Mouse (Mus musculus): ENCODE results near the gene Rnf13.
A peak's percentile ranks its signal among the peaks of the same experiment; 100 is the strongest.

Gene Rnf13

DNA sequence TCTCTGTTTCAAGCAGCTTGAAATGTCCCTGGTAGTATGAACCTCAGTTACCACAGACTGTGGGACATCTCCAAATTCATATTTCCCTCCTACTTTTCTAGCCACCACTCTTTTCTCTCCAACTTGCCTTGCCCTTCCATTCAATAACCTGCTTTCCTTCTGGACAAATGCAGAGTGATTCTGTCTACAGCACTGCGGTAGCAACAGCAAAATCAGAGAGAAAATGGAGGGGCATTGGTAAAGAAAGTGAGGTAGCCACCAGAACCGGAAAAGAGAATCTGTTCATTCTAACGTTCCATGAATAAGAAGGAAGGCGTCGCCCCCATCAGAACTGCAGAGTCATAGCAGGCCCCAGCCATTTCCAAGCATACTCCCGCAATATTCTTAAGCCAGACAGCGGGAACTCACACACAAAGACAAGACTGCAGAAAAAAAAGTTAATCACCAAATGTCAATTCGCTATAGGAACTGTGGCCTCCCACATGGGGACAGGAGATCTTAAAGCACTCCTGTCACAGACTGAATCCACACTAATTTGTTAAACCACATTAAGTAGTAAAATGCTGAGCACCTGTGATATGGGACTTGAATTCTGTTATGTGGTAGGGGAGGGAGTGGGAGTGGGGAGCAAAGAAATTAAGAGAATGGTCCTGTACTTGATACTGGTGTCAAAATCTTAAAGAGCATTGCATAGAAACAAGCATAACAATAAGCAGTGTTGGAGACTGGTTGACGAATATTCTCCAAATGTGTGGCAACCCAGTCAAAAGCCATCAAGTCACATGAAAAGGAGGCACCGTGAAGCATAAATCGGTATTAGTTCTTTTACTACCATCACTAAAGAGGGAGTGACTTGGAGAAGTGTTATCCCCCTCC lies 110.2 kb downstream of the Rnf13 start:
- DNase-seq (ENCODE audit: low read depth, low spot score), result peak; percentile 8

DNA sequence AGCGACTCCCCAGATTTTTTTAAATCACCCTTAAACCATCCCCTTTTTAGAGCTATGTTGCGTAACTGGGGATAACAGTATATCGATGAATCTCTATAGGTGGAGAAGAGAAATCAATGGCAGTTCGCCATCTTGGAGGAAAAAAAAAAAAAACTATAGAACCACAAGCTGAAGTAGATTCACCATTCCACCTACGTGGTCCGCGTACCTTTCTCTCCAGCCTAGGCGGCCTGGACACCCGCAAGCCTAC lies 110.7 kb downstream of the Rnf13 start:
- DNase-seq (ENCODE audit: low read depth, low spot score), result peak; percentile 36

DNA sequence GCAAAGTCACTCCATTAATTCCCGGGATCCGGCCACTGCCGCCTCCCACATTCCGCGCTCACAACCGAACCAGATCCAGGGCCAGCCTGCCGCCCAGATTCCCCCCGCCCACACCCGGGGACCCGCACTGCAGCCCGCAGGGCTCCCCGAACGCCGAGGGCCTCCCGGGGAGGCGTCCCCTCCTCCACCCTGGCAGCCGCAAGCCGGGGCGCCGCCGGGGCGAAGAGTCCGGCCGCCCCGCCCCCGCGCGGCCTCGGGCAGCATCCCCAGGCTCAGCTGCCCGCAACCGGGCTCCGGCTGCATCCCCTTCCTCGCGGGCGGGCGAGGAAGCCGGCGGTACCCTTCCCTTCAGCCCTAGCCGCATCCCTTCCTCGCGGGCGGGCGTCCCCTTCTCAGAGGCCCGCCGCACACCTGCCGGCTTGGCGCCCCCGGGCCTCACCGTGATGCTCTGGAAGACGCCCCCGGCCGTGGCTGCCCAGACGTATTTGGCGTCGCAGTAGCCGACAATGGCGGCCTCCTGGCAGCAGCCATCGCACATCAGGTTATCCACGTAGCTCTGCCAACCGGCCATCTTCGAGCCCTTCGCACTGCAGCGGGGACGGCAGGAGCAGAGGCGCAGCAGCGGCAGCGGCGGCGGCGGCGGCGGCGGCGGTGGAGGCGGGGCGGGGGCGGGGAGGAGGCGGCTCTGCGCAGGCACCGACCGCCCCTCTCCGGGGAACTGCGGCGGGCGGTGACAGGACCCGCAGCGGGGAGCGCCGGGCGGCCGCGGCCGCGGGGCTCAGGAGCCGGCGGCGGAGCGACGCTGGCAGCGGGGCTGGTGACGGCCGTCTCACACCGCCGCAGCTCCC lies 111.3 kb downstream of the Rnf13 start:
- DNase-seq (ENCODE audit: low read depth, low spot score), result peak; percentile 16

DNA sequence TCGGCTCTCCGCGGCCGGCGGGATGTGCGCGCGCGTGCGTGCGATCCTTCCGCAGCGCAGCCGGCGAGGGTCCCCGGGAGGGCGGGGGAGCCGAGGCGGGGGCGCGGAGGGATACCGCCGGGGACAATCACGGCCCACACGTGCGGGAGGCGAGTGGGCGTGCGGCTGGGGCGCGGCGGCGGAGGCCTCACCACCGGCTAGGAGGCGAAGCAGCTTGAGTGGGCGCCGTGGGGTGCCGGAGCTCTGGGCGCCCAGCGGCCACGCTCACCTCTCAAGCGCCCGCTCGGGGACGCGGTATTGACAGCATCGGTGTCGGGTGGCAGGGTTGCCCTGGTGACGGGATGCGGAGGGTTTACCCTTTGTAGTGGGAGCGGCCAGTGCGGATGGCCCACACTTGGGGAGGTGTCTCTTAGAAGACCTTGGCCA lies 111.9 kb downstream of the Rnf13 start, which contains the start of gene Pfn2:
Gene Pfn2 (minus strand): TSS at position 320 of the 426 bp plus-strand sequence.
- DNase-seq (ENCODE audit: low read depth, low spot score), result peak; percentile 64

DNA sequence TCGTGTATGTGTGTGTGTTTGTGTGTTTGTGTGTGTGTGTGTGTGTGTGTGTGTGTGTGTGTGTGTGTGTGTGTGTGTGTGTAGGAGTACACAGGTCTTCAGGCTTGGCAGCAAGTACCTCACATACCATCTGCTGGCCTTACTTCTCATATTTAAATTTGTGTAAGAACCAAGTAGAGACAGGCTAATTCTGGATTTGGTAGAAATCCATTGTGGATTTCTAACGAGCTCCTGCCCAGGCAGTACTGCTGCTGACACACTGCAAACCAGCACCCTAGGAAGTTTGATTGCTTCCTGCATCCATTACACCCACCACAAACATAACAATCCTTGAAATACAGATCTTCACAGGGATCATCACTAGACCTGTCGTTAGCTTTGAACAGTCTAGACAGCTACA lies 147.1 kb downstream of the Rnf13 start:
- no peak for DNase-seq (ENCODE audit: low read depth, low spot score)
